ENCODE assay signal across 15 mouse cellular contexts in the genomic region with DNA sequence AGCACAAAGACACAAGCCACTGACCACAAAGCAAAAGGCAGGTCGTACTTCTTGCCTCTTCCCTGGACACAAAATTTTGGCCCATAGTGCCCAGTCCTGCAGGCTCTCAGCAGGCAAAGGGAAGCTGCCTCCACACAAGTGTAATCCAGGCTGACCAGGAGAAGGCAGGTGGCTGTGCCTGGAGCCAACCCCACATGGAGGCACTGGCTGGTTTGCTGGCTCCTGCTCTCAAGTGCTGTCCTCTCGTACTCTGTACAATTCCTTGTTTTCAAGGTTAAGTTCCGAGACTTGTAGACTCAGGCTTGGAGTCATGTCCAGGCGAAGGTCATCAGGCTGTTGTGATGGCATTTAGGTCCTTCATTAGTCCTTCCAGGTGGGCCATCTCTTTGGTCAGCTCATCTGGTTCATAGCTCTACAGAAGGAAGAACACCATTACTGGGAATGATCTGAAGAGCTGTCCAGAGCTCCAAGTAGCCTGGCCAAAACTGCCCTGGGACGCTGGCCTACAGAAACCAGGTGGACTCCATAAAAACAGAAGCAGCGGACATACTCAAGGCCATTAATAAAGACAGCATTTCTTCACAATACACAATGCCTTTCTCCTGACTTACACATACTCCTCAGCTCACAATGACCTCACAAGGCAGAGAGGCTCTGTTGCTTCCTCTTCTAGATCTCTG. TPM values are rescaled to one million over a fixed set of nuclear protein-coding genes. Genes with fewer than 3 reads are reported as not detected.
"Had no signal": no experiment of that assay in that cellular context is flagged by ENCODE, and none has a peak within 500 bp of the region (broad histone marks: within the 10 kb centered on the region; RNA-seq: fewer than 3 reads in every experiment).

No protein-coding gene starts in this region.

- H3K27ac ChIP-seq: limb, embryonic 15.5 days; liver, embryonic 12.5 days; macrophage; midbrain, embryonic 12.5 days; neural tube, embryonic 15.5 days had no signal

- H3K9ac ChIP-seq: limb, embryonic 15.5 days; liver, embryonic 12.5 days; lung, embryonic 14.5 days; midbrain, embryonic 12.5 days; neural tube, embryonic 15.5 days had no signal

- H3K4me2 ChIP-seq: limb, embryonic 15.5 days; liver, embryonic 12.5 days; lung, embryonic 14.5 days; midbrain, embryonic 12.5 days; neural tube, embryonic 15.5 days had no signal

- H3K27me3 ChIP-seq: limb, embryonic 15.5 days; liver, embryonic 12.5 days; midbrain, embryonic 12.5 days; neural tube, embryonic 15.5 days had no signal

- H3K36me3 ChIP-seq: liver, embryonic 12.5 days had no signal

- ATAC-seq: liver, embryonic 12.5 days had no signal

- H3K4me1 ChIP-seq: limb, embryonic 15.5 days; liver, embryonic 12.5 days; midbrain, embryonic 12.5 days; neural tube, embryonic 15.5 days had no signal

- H3K4me3 ChIP-seq: limb, embryonic 15.5 days; liver, embryonic 12.5 days; megakaryocyte, embryonic 14.5 days; midbrain, embryonic 12.5 days; neural tube, embryonic 15.5 days had no signal

- DNase-seq: kidney, postnatal 36 days; layer of hippocampus, adult 9-11 months; layer of hippocampus, postnatal 36 days; lung, embryonic 14.5 days; lung, postnatal 10 days; right cerebral cortex, adult 18-20 months; right cerebral cortex, postnatal 25 days; thymus, postnatal 36 days had no signal

- H3K9me3 ChIP-seq: limb, embryonic 15.5 days; liver, embryonic 12.5 days; megakaryocyte, embryonic 14.5 days; midbrain, embryonic 12.5 days; neural tube, embryonic 15.5 days had no signal

RNA-seq across cellular contexts. Expression of gene Hcn4, which starts 53.9 kb away (rescaled TPM):
- polyA plus RNA-seq: liver, embryonic 16.5 days; macrophage had no signal
